Mouse (Mus musculus) left cerebral cortex, adult 11 months (tissue): Measurements from ENCODE around the gene Pacrg.

Source experiments
- DNase-seq: peaks from one replicate; pipeline ENCODE4 v3.0.0; 2022; ENCODE audit warnings: low spot score

Gene Pacrg

DNA sequence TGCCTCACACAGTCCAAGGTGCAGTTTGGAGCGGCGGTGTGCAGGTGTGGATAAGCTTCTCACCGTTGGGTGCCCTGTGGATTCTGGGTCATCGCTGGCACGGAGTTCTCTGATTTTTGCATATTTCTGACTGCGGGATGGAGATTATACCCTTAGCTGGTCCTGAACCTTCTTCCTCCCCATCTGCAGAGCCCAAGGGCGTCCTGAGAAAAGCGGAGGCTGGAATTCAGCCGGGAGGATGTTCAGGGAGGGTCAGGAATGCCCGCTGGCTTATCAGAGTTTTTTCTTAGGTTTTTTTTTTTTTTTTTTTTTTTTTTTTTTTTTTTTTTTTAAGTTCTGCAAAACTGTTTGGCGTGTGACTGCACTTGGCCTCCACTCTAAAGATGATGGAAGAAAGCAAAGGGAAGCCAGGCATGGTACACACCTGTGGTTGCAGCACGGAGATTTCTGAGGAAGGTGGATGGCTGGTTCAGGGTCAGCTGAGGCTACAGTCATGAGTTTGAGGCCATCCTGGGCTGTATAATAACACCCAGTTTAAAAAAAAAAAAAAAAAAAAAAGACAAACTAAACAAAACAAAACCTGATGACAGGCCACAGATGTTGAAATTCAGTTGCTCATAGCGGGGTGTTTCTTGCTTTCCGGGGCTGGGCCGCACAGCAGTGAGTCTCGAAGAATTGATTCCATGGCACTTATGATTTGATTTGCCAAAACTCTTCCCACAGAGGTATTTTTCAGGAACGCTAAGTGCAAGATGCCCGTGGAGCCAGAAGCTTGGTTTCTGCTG, 467.9 kb downstream of the Pacrg start:
- no peak for DNase-seq

DNA sequence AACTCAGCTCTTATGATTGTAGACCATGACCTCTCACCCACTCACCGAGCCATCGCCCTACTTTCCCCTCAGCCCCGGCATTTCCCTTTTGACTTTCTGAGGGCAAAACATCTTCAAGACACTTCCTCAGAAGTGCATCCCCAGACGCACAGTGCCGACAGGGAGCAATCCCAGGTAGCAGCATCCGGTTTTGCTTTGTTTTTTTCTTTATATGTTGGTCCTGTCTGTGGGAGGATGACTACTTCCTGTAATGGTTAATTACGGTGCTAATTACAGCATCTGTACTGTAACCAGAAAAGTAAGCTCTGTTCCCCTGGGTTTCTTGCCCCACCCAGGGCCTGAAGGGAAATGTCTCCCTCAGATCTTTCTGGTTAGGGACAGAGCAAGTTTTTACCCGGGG, 468.6 kb downstream of the Pacrg start:
- DNase-seq: no peak

DNA sequence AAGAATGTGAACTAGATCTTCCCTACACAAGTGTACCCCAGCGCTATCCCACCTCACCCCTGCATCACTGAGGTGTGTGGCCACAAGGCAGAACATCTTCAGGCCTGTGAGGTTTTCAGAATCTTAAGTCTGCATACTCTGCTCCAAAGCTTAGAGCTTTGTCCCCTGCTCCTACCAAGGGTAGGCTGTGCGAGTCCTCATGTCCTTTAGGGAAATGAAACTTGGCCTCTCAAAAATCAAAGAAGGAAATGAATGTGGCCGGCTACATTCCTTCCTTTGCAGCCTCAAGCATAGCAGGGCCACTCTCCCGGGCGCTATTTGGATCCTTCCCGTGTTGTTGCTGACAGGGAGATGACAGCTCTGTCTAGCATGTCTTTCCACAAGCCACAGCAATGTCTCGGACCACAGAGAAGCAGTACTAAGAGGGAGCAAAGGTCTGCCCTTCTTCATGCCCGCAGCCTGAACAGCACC, 469.4 kb downstream of the Pacrg start:
- no peak for DNase-seq

DNA sequence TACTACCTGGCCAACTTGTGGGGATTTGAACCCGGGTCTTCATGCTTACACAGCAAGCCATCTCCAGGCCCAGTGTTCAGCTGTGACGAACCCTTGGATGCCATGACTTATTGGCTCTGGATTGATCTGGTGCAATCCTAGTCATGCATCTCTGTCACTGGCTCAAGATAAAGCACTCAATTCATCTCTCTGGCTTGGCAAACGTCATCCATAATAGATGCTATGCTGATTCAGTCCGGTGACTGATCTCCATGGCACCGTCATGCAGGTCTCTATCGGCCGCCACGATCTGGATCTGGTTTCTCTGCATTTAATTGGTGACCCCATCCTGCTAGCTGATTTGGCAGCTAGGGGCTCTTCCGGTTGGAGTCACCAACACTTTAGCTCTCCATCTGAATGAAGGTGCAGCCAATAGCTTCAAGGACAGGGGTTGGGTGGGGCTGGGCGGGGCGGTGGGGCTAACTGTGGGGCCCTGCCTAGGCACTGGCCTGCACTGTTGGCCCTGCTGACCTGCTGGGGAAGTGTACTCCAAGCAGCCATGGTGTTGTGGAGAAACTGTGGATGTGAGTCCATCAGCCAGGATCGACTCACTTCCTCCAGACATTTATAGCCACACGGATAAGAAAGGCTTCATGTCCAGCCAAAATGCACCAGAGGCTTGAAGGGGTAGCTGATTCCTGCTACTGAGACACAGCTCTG, 470.0 kb downstream of the Pacrg start:
- no peak for DNase-seq

DNA sequence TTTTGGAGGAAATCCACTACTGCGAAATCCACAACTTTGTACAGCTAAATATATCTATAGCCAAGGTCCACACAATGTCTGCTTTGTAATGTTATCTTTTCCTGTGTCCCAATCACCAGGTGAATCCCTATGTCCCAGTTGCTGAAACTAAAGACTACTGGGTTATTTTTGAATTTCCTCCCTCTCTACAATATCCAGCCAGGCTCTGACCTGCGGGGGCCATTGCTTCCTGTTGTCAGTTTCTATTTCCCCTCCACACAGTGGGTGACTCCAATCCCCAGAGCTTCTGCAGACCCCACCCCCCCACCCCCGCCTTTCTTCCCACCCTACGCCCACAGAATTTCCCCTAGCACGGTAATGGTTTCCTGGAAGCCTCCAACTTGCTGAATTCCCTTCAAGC, 473.1 kb downstream of the Pacrg start:
- DNase-seq: no peak

DNA sequence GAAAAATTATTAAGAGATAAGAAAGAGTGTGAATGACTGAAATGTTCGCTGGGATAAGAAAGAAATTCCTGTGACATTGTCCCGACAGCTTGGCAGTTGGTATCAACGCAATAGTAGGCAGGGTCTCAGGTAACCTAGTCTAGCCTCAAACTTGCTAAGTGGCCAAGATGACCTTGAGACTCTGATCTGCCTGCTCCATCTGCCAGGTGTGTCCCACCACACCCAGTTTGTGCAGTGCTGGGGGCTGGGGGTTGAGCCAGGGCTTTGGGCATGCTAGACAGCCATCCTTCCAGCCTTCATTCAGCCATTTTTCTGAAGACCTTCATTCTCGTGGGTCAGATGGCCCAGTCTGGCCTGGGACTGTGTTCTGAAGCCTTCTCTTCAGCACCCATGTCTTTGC, 473.5 kb downstream of the Pacrg start:
- DNase-seq: no peak

DNA sequence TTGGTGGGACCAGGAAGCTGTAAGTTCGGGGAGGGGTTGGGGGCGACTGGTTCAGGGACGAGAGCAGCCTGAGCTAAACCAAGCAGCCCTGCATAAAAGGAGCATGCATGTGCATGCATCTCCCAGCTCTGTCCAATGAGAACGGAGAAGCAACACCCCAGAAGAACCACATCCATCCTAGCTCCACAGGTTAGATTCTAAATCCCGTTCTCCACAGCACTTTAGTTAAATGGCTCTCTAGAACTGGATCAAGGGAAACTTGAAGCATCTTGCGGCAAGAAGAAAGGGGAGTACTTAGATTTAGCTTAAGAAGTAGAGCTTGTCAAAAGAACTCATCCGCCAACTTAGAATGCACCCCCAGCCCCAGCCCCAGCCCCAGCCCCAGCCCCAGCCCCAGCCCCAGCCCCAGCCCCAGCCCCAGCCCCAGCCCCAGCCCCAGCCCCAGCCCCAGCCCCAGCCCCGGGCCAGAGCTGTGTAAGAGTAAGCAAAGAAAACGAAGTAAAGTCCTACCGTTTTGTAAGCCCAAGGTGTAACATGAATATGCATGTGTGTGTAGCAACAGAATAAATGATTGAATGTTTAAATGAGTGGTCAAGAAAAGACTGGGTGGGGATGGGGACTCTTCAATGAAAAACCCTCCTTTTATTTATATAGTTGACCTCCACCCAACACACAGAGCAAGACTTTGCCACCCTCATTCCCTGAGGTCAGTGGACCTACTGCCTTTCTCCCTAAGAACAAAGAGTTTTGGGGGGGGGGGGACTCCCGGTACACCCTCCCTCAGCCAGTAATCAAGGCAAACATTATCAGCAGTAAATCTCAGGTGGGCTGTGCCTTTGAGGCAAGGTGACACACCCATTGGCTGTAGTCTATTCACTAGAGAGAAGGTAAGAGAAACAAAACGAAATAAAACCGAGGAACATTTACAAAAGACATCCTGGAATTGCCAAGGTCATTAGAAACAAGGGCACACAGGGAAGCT, 474.3 kb downstream of the Pacrg start:
- no peak for DNase-seq

DNA sequence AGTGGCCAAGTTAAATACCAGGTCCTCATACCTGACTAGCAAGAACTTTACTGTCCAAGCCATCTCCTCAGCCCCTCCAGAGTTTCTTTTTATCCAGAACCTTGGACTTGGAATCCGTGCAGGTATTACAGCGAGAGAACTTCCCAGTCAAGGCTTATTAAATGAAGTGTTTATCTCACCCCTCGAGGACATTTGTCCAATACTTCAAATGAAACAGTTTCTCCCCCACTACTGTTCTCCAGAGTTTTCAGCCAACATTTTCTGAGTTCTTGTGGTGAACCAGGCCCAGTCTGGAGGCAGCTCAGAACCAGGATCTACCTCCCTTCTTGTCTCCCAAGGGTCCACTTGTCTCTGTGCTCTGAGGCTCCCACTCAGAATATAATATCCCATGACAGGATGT, 477.0 kb downstream of the Pacrg start:
- no peak for DNase-seq

DNA sequence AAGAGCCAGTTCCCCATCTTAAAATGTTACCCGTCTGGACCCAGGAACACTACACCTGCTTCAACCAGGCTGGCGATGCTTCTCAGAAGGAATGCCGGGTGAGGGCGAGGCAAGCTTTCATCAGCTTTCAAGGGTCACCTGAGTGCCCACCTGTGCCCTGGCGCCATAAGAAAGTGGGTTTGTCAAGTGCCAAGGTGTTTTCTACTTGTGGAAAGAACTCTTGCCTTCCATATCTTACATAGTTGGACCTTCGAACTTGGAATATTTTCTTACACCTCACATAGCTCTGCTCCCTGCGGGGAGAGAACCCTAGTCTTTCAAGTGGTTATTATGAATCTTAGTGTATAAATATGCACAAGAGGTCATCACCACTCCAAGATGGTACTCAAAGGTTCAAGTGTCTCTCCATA, 478.2 kb downstream of the Pacrg start:
- no peak for DNase-seq

DNA sequence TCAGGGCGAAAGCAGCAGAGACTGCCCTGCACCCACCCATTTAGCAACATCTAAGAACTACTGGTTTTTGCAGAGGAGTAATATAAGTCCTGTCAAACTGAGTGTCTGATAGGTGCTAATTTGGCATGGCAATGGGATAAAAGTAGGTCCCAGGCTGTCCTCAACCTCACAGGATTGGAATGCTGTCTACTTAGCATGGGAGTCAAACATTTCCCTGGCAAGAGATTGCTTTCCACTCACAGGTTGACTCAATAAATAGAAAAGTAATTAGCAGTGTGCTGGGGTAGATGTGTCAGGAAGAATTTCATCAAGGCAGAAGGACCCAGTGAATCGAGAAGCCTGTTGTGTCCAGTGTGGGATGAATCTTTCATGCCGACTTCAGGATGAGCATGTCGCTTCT, 479.4 kb downstream of the Pacrg start:
- DNase-seq: no peak

DNA sequence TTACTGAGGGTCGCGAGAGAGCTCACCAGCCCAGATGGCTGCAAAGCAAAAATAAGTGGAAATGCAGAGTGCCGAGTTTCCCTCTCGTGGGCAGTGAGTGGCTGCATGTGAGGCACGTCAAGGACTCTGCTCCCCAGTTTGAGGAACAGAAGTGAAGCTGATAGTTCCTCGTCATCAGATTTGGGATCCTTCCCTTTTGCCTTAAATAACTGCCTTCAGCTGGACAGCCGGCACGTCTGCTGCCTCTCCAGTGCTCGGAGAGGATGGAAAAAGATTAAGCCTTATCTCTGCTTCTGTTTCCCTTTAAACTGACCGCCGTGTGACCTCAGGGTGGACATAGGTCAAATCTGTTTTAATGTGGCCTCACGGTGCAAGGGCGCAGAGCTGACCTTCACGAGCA, 480.6 kb downstream of the Pacrg start:
- DNase-seq: no peak

DNA sequence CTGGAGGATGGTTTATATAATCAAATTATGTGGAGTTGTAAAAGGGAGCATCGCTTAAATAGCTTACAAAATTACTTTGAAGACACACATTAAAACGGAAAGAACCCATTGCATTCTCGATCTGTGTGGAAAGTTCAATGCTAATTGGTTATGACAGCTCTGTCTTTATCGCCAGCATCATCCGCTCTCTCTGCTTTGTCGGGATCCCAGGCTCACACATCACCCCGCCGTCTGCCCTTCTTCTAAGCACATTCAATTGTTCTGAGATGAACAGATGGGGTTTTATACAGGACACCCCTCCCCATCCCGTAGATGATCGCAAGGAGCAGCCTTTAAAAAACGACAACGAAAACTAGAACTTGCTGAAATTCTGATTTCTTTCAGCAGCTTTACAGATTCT, 482.8 kb downstream of the Pacrg start:
- DNase-seq: no peak

DNA sequence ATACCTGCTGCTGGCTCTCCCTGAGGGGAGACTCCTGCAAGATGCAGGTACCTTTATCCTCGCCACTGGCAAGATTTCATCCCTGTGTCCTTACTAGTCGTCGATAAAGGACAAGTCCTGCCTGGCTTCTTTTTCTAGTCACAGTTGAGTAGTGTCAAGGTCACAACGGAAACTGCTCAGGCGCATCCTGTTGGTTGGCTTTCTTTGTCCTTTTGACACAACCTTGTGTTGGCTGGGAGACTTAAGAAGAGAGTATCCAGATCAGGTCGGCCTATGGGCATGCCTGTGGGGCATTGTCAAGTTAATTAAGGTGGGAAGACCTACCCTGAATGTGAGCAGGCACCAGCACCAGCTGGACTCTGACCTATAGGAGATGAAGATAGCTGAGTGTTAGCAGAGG, 483.8 kb downstream of the Pacrg start:
- DNase-seq: no peak

DNA sequence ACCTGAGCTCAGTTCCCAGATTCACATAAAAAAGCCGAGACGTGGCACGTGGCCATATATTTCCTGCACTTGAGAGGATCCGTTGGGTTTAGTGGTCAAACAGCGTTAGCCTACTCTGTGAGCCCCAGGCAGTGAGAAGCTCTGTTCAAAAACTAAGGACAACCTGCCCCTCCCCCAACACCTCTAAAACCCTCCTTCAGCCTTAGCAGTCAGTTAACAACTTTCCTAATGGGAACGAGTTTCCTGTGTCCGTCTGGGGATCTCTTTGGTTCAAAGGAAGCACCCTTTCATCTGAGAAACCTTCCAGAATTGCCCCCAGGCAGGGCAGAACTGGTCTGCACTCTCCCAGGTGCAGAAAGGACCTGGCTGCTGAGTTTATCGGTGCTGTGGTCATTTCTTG, 484.4 kb downstream of the Pacrg start:
- no peak for DNase-seq
